Mouse (Mus musculus) C2C12 (cell line): ENCODE measurements around the gene Gtf3c1. TPM values are rescaled to one million over a fixed set of nuclear protein-coding genes. Genes with fewer than 3 reads are reported as not detected.
A peak's percentile ranks its signal among the peaks of the same experiment; 100 is the strongest.
"Not testable (repeated sequence)": the region's sequence is repeated elsewhere in the genome, so short reads cannot be mapped to it uniquely, and the experiment has no call there.

Source experiments
- H3K27me3 ChIP-seq: one replicate; pipeline ENCODE4 v1.6.1; 2011; ENCODE audit not compliant: control insufficient read depth, insufficient read depth, insufficient read length
- H3K36me3 ChIP-seq: one replicate; pipeline ENCODE4 v1.6.1; 2011; ENCODE audit not compliant: control insufficient read depth, insufficient read depth
- H3K4me3 ChIP-seq: one replicate; pipeline ENCODE4 v1.5.1; 2011; ENCODE audit warnings: mild to moderate bottlenecking, control low read depth; ENCODE audit not compliant: poor library complexity, insufficient read depth, severe bottlenecking
- H3K79me2 ChIP-seq: one replicate; pipeline ENCODE4 v1.6.1; 2011; ENCODE audit not compliant: control insufficient read depth, insufficient read depth
- H3K79me3 ChIP-seq: one replicate; pipeline ENCODE4 v1.6.1; 2011; ENCODE audit warnings: low read depth, control low read depth
- H3ac ChIP-seq: one replicate; pipeline ENCODE3; 2011; ENCODE audit warnings: low read depth; ENCODE audit not compliant: control insufficient read depth, insufficient read length
- CEBPB ChIP-seq: IDR thresholded peaks from one replicate; pipeline ENCODE4 v1.6.1; 2011; ENCODE audit warnings: low read depth, mild to moderate bottlenecking, control low read depth, moderate library complexity
- CTCF ChIP-seq: IDR thresholded peaks from one replicate; pipeline ENCODE4 v1.5.1; 2011; ENCODE audit not compliant: control insufficient read depth, insufficient read depth, insufficient read length
- FOSL1 ChIP-seq: IDR thresholded peaks from one replicate; pipeline ENCODE4 v1.8.0; 2011; ENCODE audit warnings: mild to moderate bottlenecking, low read length; ENCODE audit not compliant: poor library complexity, insufficient read depth, severe bottlenecking
- MAX ChIP-seq: IDR thresholded peaks from one replicate; pipeline ENCODE4 v1.6.1; 2011; ENCODE audit warnings: mild to moderate bottlenecking, control low read depth
- MYOD1 ChIP-seq: IDR thresholded peaks from one replicate; pipeline ENCODE4 v1.6.1; 2011; ENCODE audit warnings: low read depth; ENCODE audit not compliant: control insufficient read depth, insufficient read length
- MYOG ChIP-seq: IDR thresholded peaks from one replicate; pipeline ENCODE4 v1.6.1; 2011; ENCODE audit not compliant: control insufficient read depth, insufficient read length; ENCODE audit errors: extremely low read depth
- USF1 ChIP-seq: IDR thresholded peaks from one replicate; pipeline ENCODE4 v1.6.1; 2011; ENCODE audit warnings: low read depth, mild to moderate bottlenecking, control low read depth, moderate library complexity
- polyA plus RNA-seq: library from polyadenylated mRNA; unstranded; fragments of >200 nt; fragmentation: generic; extraction: Trizol; gene quantifications from one replicate; pipeline ENCODE4 v1.2.1, GENCODE M21; 2012; ENCODE audit warnings: missing spikeins

The Gtf3c1 gene
- polyA plus RNA-seq, 1 experiment = 37.1 TPM

DNA sequence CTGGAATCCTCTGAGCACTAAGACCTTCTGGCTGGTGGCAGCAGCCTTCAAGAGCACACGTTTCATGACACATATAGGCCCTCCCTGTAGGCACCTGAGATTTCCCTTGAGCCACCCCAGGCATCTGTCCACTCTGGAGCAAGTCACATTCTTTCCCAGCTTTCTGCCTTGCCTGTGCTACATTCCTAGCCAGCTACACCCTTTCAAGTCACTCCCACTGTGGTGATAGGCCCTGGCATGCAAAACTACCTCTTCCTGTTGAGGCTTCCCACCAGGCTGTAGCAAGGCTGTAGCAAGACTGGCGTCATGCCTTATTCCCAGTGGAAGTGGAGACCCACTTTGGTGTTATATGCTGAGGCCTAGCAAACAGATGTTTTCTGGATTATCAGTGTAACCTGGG lies 9.1 kb upstream of the Gtf3c1 start:
- no peak overlapping the region for H3ac ChIP-seq
- TF ChIP-seq MAX (no peak), FOSL1 (no peak), MYOD1 (no peak), CTCF (no peak), USF1 (no peak), MYOG (no peak), CEBPB (no peak)

DNA sequence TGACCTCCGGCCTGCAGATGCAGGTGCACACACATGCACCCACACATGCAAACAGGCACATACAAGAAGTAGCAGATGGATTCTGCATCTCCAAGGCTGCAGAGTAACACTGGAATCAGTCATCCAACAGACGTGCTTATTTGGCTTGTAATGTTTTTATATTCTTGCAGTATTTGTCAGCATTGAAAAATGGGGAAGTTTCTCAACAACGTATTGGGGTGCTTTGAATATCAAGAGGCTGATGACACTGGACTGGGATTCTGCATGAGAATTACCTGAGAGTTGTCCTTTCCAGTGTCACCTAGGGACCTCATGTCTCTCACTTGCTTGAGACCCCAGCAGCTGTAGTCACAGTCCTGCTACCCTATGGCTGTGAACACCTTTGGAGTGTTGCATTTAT lies 7.2 kb upstream of the Gtf3c1 start:
- peaks cover under 1% of the 10 kb centered on the region for H3K79me2 ChIP-seq
- H3ac ChIP-seq = no peak overlapping the region
- no peaks in the 10 kb centered on the region for H3K79me3 ChIP-seq
- no peaks in the 10 kb centered on the region for H3K27me3 ChIP-seq
- TF ChIP-seq MYOD1 (no peak), CEBPB (no peak), MAX (no peak), MYOG (no peak), USF1 (no peak), FOSL1 (no peak), CTCF (no peak)
- no peak overlapping the region for H3K4me3 ChIP-seq
- H3K36me3 ChIP-seq = no peaks in the 10 kb centered on the region

More for the DNA sequence above, 9.1 kb upstream of the Gtf3c1 start:
- Histone ChIP-seq H3K27me3 (no peaks in the 10 kb centered on the region), H3K4me3 (no peak overlapping the region), H3K36me3 (no peaks in the 10 kb centered on the region), H3K79me2 (no peaks in the 10 kb centered on the region), H3K79me3 (no peaks in the 10 kb centered on the region)

DNA sequence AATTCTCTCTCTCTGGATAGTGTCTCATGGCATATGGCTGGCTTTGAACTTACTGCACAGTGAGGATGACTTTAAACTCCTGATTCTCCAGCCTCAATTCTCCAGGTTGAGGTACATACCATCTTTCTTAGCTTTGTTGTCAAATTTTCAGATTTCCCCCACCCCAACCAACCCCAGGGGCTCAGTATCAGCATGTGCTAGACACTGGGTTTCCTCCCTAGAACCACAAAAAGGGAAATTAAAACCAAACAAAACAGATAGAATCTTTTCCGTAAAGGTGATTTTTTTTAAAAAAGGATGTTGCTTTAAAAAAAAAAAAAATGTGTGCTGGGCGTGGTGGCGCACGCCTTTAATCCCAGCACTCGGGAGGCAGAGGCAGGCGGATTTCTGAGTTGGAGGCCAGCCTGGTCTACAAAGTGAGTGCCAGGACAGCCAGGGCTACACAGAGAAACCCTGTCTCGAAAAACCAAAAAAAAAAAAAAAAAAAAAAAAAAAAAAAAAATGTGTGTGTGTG lies 6.0 kb upstream of the Gtf3c1 start:
- not testable (repeated sequence) for H3K27me3 ChIP-seq, H3K79me3 ChIP-seq, H3ac ChIP-seq, H3K4me3 ChIP-seq, H3K36me3 ChIP-seq
- H3K79me2 ChIP-seq = peaks cover 12% of the 10 kb centered on the region

DNA sequence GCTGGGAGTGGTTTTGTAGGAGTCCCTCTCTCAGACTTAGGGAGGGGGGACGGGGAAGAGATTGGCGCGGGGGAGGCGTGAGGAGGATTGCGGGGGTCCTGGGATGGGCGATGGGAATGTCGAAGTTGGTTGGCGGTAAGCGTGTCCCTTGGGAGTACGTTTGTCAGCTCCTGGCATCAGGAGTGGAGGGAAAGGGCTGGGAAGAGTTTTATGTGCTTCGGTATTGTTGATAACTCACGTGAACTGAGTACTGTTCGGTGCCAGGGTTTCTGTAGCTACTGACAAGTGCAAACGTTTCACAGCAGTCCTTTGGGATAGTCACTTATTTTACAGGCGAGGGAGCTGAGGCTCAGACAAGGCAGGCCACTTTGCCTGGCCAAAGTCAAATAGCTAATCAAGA lies 520 bp upstream of the Gtf3c1 start:
- H3K79me2 ChIP-seq = peaks cover 55% of the 10 kb centered on the region
- no peaks in the 10 kb centered on the region for H3K27me3 ChIP-seq
- peak overlapping the region; percentile 79 for H3K4me3 ChIP-seq
- no peak for TF ChIP-seq MAX
- TF ChIP-seq FOSL1 = no peak
- no peak for TF ChIP-seq MYOG
- H3K79me3 ChIP-seq = peaks cover 36% of the 10 kb centered on the region
- peaks cover 11% of the 10 kb centered on the region for H3K36me3 ChIP-seq
- H3ac ChIP-seq = peak overlapping the region; percentile 82

DNA sequence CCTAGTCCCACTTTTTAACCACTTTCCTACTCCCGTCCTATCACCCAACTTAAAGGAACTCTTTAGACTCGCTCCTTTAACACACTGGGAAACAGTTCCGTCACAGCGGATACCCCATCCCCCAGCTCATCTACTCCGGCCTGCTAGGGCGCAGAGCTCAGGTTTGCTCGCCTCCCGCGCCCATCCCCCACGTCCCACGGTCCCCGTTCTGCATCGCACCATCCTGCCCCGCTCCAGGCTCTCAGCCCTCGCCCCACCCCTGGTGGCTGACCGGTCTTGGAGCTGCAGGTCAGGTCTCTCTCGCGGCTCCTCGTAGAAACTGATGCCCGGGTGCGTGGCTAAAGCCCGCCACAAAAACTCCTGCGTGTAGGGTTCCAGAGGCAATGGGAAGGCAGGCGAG lies 394 bp downstream of the Gtf3c1 start:
- Histone ChIP-seq H3K79me3 (peaks cover 36% of the 10 kb centered on the region), H3K4me3 (peak overlapping the region; percentile 79), H3K27me3 (no peaks in the 10 kb centered on the region), H3K36me3 (peaks cover 20% of the 10 kb centered on the region), H3ac (peak overlapping the region; percentile 90), H3K79me2 (peaks cover 55% of the 10 kb centered on the region)
- TF ChIP-seq USF1 (no peak), MYOD1 (no peak), CEBPB (no peak), FOSL1 (no peak), CTCF (no peak), MAX (no peak), MYOG (no peak)

DNA sequence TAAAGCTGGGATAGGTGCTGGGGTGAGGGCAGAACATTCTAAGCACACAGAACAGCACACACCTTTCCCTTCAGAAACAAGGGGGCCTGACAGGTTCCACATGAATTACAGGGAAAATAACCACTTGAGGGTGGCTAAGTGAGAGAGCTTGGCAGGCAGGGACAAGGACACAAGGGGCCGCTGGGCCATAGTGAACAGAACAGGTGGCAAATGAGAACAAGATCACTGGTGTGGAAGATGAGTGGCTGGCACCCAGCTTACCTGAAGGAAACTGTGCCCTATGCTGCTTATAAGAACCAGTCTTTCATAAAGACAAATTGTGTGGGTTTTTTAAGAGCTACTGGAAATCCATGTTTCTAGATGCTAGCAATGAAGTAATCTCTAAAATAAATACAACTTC lies 4.8 kb downstream of the Gtf3c1 start:
- Histone ChIP-seq H3K27me3 (no peaks in the 10 kb centered on the region), H3K79me2 (peaks cover 43% of the 10 kb centered on the region), H3ac (no peak overlapping the region), H3K79me3 (peaks cover 29% of the 10 kb centered on the region), H3K36me3 (peaks cover 63% of the 10 kb centered on the region), H3K4me3 (no peak overlapping the region)
- TF ChIP-seq MAX (no peak), CEBPB (no peak), CTCF (no peak), MYOD1 (no peak), MYOG (no peak)
